Mouse (Mus musculus) heart, embryonic 15.5 days (tissue): ENCODE measurements around the gene Tpgs1. TPM values are rescaled to one million over a fixed set of nuclear protein-coding genes. Genes with fewer than 3 reads are reported as not detected.
"Not testable (repeated sequence)": the region's sequence is repeated elsewhere in the genome, so short reads cannot be mapped to it uniquely, and the experiment has no call there.

Experiments used
- ATAC-seq: fragments of 200-750 bp; cut with Nextera tagmentation; replicated peaks from 2 replicates; pipeline ENCODE4 v1.8.0; 2017; ENCODE audit warnings: low read depth, moderate TSS enrichment; ENCODE audit not compliant: insufficient number of reproducible peaks, insufficient read depth, low FRiP score
- H3K27ac ChIP-seq: fragments of 300-500 bp; sonication (generic); 2 replicates; pipeline ENCODE4 v1.5.1; 2015; ENCODE audit warnings: mild to moderate bottlenecking, inconsistent platforms
- H3K27me3 ChIP-seq: fragments of 300-500 bp; sonication (generic); 2 replicates; pipeline ENCODE4 v1.6.1; 2015; ENCODE audit warnings: inconsistent platforms
- H3K36me3 ChIP-seq: fragments of 300-500 bp; sonication (generic); 2 replicates; pipeline ENCODE4 v1.6.1; 2015; ENCODE audit warnings: mild to moderate bottlenecking, inconsistent platforms
- H3K4me1 ChIP-seq: fragments of 300-500 bp; sonication (generic); replicated peaks from 2 replicates; pipeline ENCODE4 v1.6.1; 2015; ENCODE audit warnings: inconsistent platforms
- H3K4me2 ChIP-seq: fragments of 300-500 bp; sonication (generic); 2 replicates; pipeline ENCODE4 v1.6.1; 2015; ENCODE audit warnings: inconsistent platforms, mild to moderate bottlenecking, moderate library complexity
- H3K4me3 ChIP-seq: fragments of 300-500 bp; sonication (generic); 2 replicates; pipeline ENCODE4 v1.5.1; 2015; ENCODE audit warnings: mild to moderate bottlenecking, inconsistent platforms
- H3K9ac ChIP-seq: fragments of 300-500 bp; sonication (generic); 2 replicates; pipeline ENCODE4 v1.6.1; 2015; ENCODE audit warnings: mild to moderate bottlenecking, inconsistent platforms
- H3K9me3 ChIP-seq: fragments of 300-500 bp; sonication (generic); replicated peaks from 2 replicates; pipeline ENCODE4 v1.6.1; 2016; ENCODE audit warnings: inconsistent platforms
- WGBS: fragments of 180-500 bp; shearing (Covaris S2); methylation state at CpG from one replicate; pipeline ENCODE4 v1.1.7; 2015; ENCODE audit warnings: mixed read lengths; 5-methylcytosine and 5-hydroxymethylcytosine counted together
- polyA plus RNA-seq: library from polyadenylated mRNA; unstranded; fragments of >200 nt; fragmentation: Nextera tagmentation; extraction: Ambion mirVana; gene quantifications from 2 replicates; pipeline ENCODE4 v1.2.1, GENCODE M21; 2015

Tpgs1 gene
- polyA plus RNA-seq, 1 experiment from 2014 or later: 39.5 TPM

- Histone ChIP-seq H3K9ac (no peak overlapping the region), H3K27ac (peak overlapping the region; percentile 84)
These were observed 25.1 kb downstream of the Tpgs1 start for GRCm38 (mm10) chr10:79694379-79694655.

DNA sequence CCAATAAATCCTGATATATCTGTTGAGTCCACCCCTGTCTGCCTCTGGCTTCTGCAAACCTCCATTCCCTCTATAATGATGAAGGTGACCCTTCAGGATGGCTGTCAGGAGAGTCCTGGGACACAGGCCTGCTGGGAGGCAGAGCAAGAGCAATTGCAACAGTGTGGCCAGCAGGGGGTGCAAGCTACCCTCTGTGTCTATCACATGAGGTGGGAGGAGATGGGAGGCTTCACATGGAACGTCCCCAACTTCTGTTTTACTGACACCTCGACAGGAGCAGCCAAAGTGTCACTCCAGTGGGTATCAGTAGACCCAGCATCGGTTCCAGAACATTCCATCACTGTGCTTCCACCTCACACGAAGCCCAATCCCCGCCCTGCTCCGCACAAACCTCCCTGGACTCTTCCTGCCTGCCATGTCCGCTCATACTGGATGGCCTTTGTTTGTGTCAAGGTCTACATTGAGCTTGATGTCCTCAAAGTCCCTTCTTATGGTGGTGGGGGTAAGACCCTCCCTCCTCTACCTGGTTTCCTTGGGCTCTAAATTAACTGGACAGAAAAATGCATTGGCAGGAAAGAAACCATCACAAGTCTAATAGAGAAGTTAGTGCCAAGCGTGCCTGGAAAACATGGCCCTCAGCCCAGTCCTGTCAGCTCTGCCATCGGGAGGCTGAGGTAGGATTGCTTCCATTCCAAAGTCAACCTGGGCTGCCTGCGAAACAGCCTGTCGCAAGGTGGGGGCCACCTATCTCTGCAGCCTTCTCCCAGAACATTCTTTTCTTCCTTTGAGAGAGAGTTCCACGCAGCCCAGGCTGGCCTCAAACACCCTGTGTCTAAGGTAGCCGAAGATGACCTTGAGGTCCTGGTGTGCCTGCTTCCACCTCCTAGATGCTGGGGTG is 26.3 kb downstream of the Tpgs1 start:
- no peaks in the 10 kb centered on the region for H3K27me3 ChIP-seq
- no peaks in the 10 kb centered on the region for H3K9me3 ChIP-seq
- H3K36me3 ChIP-seq: no peaks in the 10 kb centered on the region
- peak overlapping the region; percentile 10; the same call in 1 of the 2 replicates for H3K4me2 ChIP-seq
- no peak overlapping the region for H3K4me3 ChIP-seq
- WGBS: 52% methylated on average over 13 of the region's 13 CpGs
- peak overlapping the region; percentile 84 for H3K27ac ChIP-seq
- H3K4me1 ChIP-seq: peaks cover 36% of the 10 kb centered on the region
- H3K9ac ChIP-seq: peak overlapping the region; percentile 16; the same call in 1 of the 2 replicates
- ATAC-seq: peak; percentile 67

More at GRCm38 (mm10) chr10:79694379-79694655, 25.1 kb downstream of the Tpgs1 start:
- ATAC-seq: no peak
- Histone ChIP-seq H3K36me3 (peaks cover under 1% of the 10 kb centered on the region; the same call in 1 of the 2 replicates), H3K4me3 (no peak overlapping the region), H3K4me1 (peaks cover 35% of the 10 kb centered on the region), H3K4me2 (no peak overlapping the region), H3K9me3 (no peaks in the 10 kb centered on the region), H3K27me3 (no peaks in the 10 kb centered on the region)
- 62% methylated on average over 6 of the region's 6 CpGs for WGBS

DNA sequence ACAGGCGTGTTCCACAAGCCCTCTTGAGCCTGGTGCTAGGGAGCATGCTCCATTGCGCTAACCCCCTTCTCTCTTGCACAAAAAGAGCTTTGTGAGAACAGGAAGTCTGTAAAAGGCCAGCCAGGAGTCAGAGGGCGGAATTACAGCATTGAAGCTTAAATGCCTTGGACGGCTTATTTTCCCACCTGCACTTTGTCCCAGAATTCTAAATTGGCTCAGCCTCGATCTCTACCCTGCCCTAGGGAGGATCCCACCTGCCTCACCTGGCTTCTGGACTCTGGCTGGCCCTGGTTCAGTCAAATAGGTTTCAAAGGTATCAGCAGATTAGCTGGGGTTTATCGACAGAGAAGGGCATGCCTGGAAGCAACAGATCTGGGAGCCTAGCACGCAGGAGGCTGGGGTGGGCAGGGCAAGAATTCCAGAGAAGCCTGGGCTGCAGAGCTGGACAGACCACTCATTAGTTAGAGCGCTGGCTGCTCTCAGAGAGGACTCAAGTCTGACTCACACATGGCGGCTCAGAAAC is 27.0 kb downstream of the Tpgs1 start:
- Histone ChIP-seq H3K4me3 (no peak overlapping the region), H3K4me1 (peaks cover 43% of the 10 kb centered on the region), H3K27ac (peak overlapping the region; percentile 84), H3K9ac (no peak overlapping the region), H3K9me3 (no peaks in the 10 kb centered on the region), H3K27me3 (no peaks in the 10 kb centered on the region), H3K4me2 (peak overlapping the region; percentile 10; the same call in 1 of the 2 replicates), H3K36me3 (no peaks in the 10 kb centered on the region)
- WGBS: 38% methylated on average over 9 of the region's 9 CpGs
- ATAC-seq: peak; percentile 51

DNA sequence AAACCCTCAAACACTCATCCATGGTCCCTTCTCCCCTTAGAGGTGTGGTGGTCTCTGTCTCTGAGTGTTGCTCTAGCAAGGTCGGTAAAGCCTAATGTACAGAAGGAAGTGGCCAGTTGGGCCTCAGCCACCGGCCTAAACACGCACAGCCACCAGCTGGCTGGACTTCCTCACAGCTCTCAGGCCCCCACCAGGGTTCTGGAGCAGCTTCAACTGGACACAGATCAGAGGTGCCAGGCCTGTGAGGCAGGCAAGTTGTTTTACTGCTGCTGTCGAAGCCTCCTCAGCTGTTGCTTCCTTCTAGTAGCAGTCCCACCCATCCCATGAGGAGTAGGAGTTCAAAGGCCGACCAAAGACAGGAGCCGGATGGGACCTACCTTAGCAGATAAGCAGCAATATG is 28.7 kb downstream of the Tpgs1 start:
- H3K36me3 ChIP-seq: no peaks in the 10 kb centered on the region
- H3K4me3 ChIP-seq: no peak overlapping the region
- no peaks in the 10 kb centered on the region for H3K27me3 ChIP-seq
- 69% methylated on average over 6 of the region's 6 CpGs for WGBS
- H3K9ac ChIP-seq: no peak overlapping the region
- H3K4me1 ChIP-seq: peaks cover 52% of the 10 kb centered on the region
- no peak overlapping the region for H3K4me2 ChIP-seq
- no peaks in the 10 kb centered on the region for H3K9me3 ChIP-seq
- no peak for ATAC-seq
- no peak overlapping the region for H3K27ac ChIP-seq

GRCm38 (mm10) chr10:79698459-79698858 is 29.3 kb downstream of the Tpgs1 start:
- Histone ChIP-seq H3K27ac (no peak overlapping the region), H3K4me1 (peaks cover 52% of the 10 kb centered on the region), H3K27me3 (no peaks in the 10 kb centered on the region), H3K4me3 (no peak overlapping the region), H3K4me2 (no peak overlapping the region), H3K9me3 (no peaks in the 10 kb centered on the region), H3K36me3 (no peaks in the 10 kb centered on the region), H3K9ac (no peak overlapping the region)
- no peak for ATAC-seq
- WGBS: 86% methylated on average over 6 of the region's 6 CpGs

DNA sequence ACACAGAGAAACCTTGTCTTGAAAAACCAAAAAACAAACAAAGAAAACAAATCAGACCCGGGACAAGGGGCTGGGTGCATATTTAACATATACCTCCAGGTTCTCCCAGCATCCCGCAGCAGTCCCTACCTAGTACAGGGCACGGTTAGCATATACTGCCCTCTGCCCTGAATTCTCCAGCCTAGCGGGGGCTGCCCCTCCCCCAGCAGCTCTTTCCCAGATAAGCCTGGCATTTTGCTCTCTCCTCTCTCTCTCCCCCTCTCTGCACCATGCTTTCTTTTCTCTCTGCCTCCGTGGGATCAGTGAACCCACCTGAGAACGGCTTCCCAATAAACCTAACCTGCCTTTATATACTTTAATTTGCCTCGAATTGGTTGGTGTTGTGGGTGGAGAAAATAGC is 31.5 kb downstream of the Tpgs1 start:
- Histone ChIP-seq H3K36me3 (no peaks in the 10 kb centered on the region), H3K9ac (no peak overlapping the region), H3K4me1 (peaks cover 41% of the 10 kb centered on the region), H3K9me3 (no peaks in the 10 kb centered on the region), H3K4me3 (no peak overlapping the region), H3K27me3 (no peaks in the 10 kb centered on the region), H3K4me2 (peak overlapping the region; percentile 34), H3K27ac (peak overlapping the region; percentile 86)
- ATAC-seq: no peak
- 27% methylated on average over 7 of the region's 7 CpGs for WGBS

DNA sequence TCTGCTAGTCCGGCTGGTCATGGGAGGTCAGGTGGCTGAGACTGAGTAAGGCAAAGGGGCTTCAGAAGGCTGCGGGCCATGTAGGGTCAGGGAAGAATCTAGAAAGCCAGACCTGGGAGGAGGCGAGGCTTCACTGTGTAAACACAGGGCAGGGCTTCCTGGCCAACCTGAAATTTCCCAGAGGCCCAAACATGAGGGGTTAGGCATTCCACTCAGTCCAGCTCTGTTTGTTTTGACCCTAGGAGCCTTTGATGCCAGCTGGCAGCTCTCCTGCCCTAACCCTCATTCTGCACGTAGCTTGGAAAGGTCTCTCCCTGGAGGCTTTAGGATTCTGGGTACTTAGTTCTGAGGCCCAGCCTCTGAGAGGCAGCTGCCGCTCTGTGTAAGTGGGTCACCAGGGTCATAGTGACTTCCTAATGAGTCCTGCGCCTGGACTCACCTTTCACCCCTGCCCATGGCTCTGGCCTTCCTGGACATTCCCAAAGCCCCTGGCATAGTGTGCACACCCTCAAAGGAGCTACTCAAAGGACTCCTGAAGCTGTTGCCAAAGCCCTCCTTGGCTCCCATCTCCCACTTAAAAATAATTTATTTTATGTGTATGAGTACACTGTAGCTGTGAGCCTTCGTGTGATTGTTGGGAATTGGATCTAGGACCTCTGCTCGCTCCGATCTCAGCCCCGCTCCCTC is 32.4 kb downstream of the Tpgs1 start:
- H3K4me1 ChIP-seq: peaks cover 41% of the 10 kb centered on the region
- H3K9me3 ChIP-seq: no peaks in the 10 kb centered on the region
- 43% methylated on average over 10 of the region's 10 CpGs for WGBS
- H3K4me3 ChIP-seq: no peak overlapping the region
- H3K4me2 ChIP-seq: peak overlapping the region; percentile 34; the same call in 1 of the 2 replicates
- peak overlapping the region; percentile 86 for H3K27ac ChIP-seq
- H3K9ac ChIP-seq: no peak overlapping the region
- no peaks in the 10 kb centered on the region for H3K27me3 ChIP-seq
- no peaks in the 10 kb centered on the region for H3K36me3 ChIP-seq
- peak; percentile 18; the same call in 1 of the 2 replicates for ATAC-seq

GRCm38 (mm10) chr10:79702970-79703369 is 33.8 kb downstream of the Tpgs1 start:
- H3K4me1 ChIP-seq: peaks cover 49% of the 10 kb centered on the region

DNA sequence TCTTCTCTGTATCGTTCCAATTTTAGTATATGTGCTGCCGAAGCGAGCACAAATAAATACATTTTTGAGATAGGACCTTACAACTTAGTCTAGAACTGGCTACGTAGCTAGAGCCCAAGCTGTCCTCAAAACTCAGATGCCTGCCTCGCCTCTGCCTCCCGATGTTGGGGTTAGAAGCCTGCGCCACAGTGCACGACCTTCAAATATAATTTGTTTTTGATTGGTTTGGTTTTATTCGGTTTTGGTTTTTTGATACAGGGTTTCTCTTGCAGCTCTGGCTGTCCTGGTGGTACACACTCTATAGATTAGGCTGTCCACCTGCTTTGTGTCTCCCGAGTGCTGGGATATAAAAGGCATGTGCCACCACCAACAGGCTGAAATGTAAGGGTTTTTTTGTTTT is 34.4 kb downstream of the Tpgs1 start:
- peak overlapping the region; percentile 66 for H3K4me2 ChIP-seq
- peak overlapping the region; percentile 86 for H3K4me3 ChIP-seq
- 75% methylated on average over 10 of the region's 10 CpGs for WGBS
- peaks cover 54% of the 10 kb centered on the region for H3K4me1 ChIP-seq
- no peak for ATAC-seq
- 0 out of 2 replicates have a peak, but pooled peaks cover 7% of the 10 kb centered on the region for H3K36me3 ChIP-seq
- H3K27ac ChIP-seq: peak overlapping the region; percentile 72
- H3K9me3 ChIP-seq: no peaks in the 10 kb centered on the region
- no peaks in the 10 kb centered on the region for H3K27me3 ChIP-seq
- H3K9ac ChIP-seq: peak overlapping the region; percentile 38; the same call in 1 of the 2 replicates

More at GRCm38 (mm10) chr10:79702970-79703369, 33.8 kb downstream of the Tpgs1 start:
- H3K27ac ChIP-seq, H3K27me3 ChIP-seq, ATAC-seq, H3K9ac ChIP-seq, H3K4me3 ChIP-seq, H3K36me3 ChIP-seq, H3K4me2 ChIP-seq, H3K9me3 ChIP-seq: not testable (repeated sequence)
- WGBS: 93% methylated on average over 4 of the region's 4 CpGs

- H3K36me3 ChIP-seq: 0 out of 2 replicates have a peak, but pooled peaks cover 7% of the 10 kb centered on the region
- no peaks in the 10 kb centered on the region for H3K27me3 ChIP-seq
- H3K27ac ChIP-seq: peak within 1 kb of the TSS; percentile 88
- peak within 1 kb of the TSS; percentile 66 for H3K4me2 ChIP-seq
- H3K4me3 ChIP-seq: peak within 1 kb of the TSS; percentile 86
- no peaks in the 10 kb centered on the region for H3K9me3 ChIP-seq
- H3K4me1 ChIP-seq: peaks cover 62% of the 10 kb centered on the region
- peak; percentile 96 for ATAC-seq
- WGBS: under 1% methylated on average over 60 of the region's 65 CpGs
- H3K9ac ChIP-seq: peak within 1 kb of the TSS; percentile 91
These were observed 35.1 kb downstream of the Tpgs1 start, which contains the start of gene Bsg for GRCm38 (mm10) chr10:79704065-79704969. Gene Bsg (plus strand): TSS chr10:79704491.
